Mouse (Mus musculus): ENCODE results near the gene Dusp12.

Gene Dusp12

GRCm38 (mm10) chr1:170884978-170885561 lies at the start of gene Dusp12, which contains the start of gene Gm26620:
Gene Dusp12 (minus strand): TSS chr1:170885540.
Gene Gm26620 (plus strand): TSS chr1:170885065.
- DNase-seq (ENCODE audit: low read depth, low spot score): peak; percentile 95

GRCm38 (mm10) chr1:170934383-170934782 lies 49.0 kb upstream of the Dusp12 start:
- no peak for DNase-seq (ENCODE audit: low read depth, low spot score)

- no peak for DNase-seq (ENCODE audit: low read depth, low spot score)
Observed at GRCm38 (mm10) chr1:170933940-170934339, 48.6 kb upstream of the Dusp12 start.

- no peak for DNase-seq (ENCODE audit: low read depth, low spot score)
Observed at GRCm38 (mm10) chr1:170933386-170933920, 48.1 kb upstream of the Dusp12 start.

- no peak for DNase-seq (ENCODE audit: low read depth, low spot score)
Observed at GRCm38 (mm10) chr1:170932043-170932442, 46.7 kb upstream of the Dusp12 start.

- no peak for DNase-seq (ENCODE audit: low read depth, low spot score)
Observed at GRCm38 (mm10) chr1:170929245-170929644, 43.9 kb upstream of the Dusp12 start.

- DNase-seq (ENCODE audit: low read depth, low spot score): no peak
Observed at GRCm38 (mm10) chr1:170928467-170928866, 43.1 kb upstream of the Dusp12 start.

- no peak for DNase-seq (ENCODE audit: low read depth, low spot score)
Observed at GRCm38 (mm10) chr1:170927378-170927777, 42.0 kb upstream of the Dusp12 start, which contains the start of gene Fcrla. Gene Fcrla (minus strand): TSS chr1:170927583.

- no peak for DNase-seq (ENCODE audit: low read depth, low spot score)
Observed at GRCm38 (mm10) chr1:170926941-170927340, 41.6 kb upstream of the Dusp12 start.

GRCm38 (mm10) chr1:170924485-170924884 lies 39.1 kb upstream of the Dusp12 start:
- DNase-seq (ENCODE audit: low read depth, low spot score): peak; percentile 34

- DNase-seq (ENCODE audit: low read depth, low spot score): no peak
Observed at GRCm38 (mm10) chr1:170919308-170919707, 34.0 kb upstream of the Dusp12 start.

- no peak for DNase-seq (ENCODE audit: low read depth, low spot score)
Observed at GRCm38 (mm10) chr1:170915657-170916056, 30.3 kb upstream of the Dusp12 start.

GRCm38 (mm10) chr1:170912891-170913615 lies 27.7 kb upstream of the Dusp12 start, which contains the start of gene Fcrlb:
Gene Fcrlb (minus strand): TSS chr1:170912941.
- DNase-seq (ENCODE audit: low read depth, low spot score): no peak

- DNase-seq (ENCODE audit: low read depth, low spot score): no peak
Observed at GRCm38 (mm10) chr1:170911907-170912660, 26.7 kb upstream of the Dusp12 start.

GRCm38 (mm10) chr1:170908341-170908740 lies 23.0 kb upstream of the Dusp12 start:
- DNase-seq (ENCODE audit: low read depth, low spot score): no peak

- peak; percentile 24 for DNase-seq (ENCODE audit: low read depth, low spot score)
Observed at GRCm38 (mm10) chr1:170907456-170908191, 22.3 kb upstream of the Dusp12 start.

GRCm38 (mm10) chr1:170907111-170907455 lies 21.7 kb upstream of the Dusp12 start:
- no peak for DNase-seq (ENCODE audit: low read depth, low spot score)

- DNase-seq (ENCODE audit: low read depth, low spot score): no peak
Observed at GRCm38 (mm10) chr1:170903485-170903884, 18.1 kb upstream of the Dusp12 start.

GRCm38 (mm10) chr1:170901536-170902238 lies 16.3 kb upstream of the Dusp12 start:
- peak; percentile 88 for DNase-seq (ENCODE audit: low read depth, low spot score)

GRCm38 (mm10) chr1:170900799-170901467 lies 15.6 kb upstream of the Dusp12 start:
- peak; percentile 84 for DNase-seq (ENCODE audit: low read depth, low spot score)
